Mouse (Mus musculus) forebrain, embryonic 10.5 days (tissue): ENCODE results near the gene A530016L24Rik. TPM values are rescaled to one million over a fixed set of nuclear protein-coding genes. Genes with fewer than 3 reads are reported as not detected.

Experiments
- DNase-seq: peaks from one replicate; pipeline ENCODE4 v3.0.0-alpha.2; 2017; ENCODE audit warnings: low spot score; ENCODE audit errors: extremely low spot score
- H3K27ac ChIP-seq: fragments of 300-500 bp; sonication (generic); 2 replicates; pipeline ENCODE4 v1.5.1; 2016; ENCODE audit warnings: mild to moderate bottlenecking
- H3K27me3 ChIP-seq: fragments of 300-500 bp; sonication (generic); 2 replicates; pipeline ENCODE4 v1.6.1; 2016; ENCODE audit warnings: mild to moderate bottlenecking; ENCODE audit not compliant: poor library complexity, severe bottlenecking
- H3K36me3 ChIP-seq: fragments of 300-500 bp; sonication (generic); replicated peaks from 2 replicates; pipeline ENCODE4 v1.6.1; 2016; ENCODE audit warnings: mild to moderate bottlenecking, moderate library complexity
- H3K4me1 ChIP-seq: fragments of 300-500 bp; sonication (generic); 2 replicates; pipeline ENCODE4 v1.6.1; 2016
- H3K4me3 ChIP-seq: fragments of 300-500 bp; sonication (generic); 2 replicates; pipeline ENCODE4 v1.5.1; 2016; ENCODE audit warnings: mild to moderate bottlenecking, moderate library complexity
- H3K9me3 ChIP-seq: fragments of 300-500 bp; sonication (generic); 2 replicates; pipeline ENCODE4 v1.6.1; 2016; ENCODE audit warnings: mild to moderate bottlenecking, moderate library complexity
- WGBS: fragments of 180-500 bp; shearing (Covaris S2); methylation state at CpG from one replicate; pipeline ENCODE4 v1.1.7; 2016; 5-methylcytosine and 5-hydroxymethylcytosine counted together
- polyA plus RNA-seq: library from polyadenylated mRNA; unstranded; fragments of >200 nt; fragmentation: Nextera tagmentation; extraction: Ambion mirVana; gene quantifications from 2 replicates; pipeline ENCODE4 v1.2.1, GENCODE M21; 2016

Gene A530016L24Rik
- polyA plus RNA-seq, 1 experiment from 2014 or later, result not detected

DNA sequence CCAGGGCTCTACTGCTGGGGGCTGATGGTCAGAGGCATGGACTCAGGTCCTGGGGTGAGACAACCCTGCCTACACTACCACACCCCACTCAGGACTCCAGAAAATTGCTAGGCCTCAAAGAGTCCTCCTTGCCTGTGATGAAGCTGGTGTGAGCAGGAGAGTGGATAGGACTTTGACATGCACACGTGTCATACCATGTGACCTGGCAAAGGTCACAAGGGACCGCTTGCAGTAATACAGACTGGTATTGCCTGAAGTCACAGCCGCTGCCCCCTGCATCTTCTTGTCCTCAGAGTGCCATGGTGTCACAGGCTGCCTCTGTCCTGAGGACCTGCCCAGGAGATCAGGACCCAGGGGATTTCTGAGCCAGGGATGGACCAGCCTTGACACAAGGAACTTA lies 24.7 kb upstream of the A530016L24Rik start:
- no peak for DNase-seq
- peaks cover 11% of the 10 kb centered on the region; the same call in 1 of the 2 replicates for H3K27me3 ChIP-seq
- H3K36me3 ChIP-seq, result no peaks in the 10 kb centered on the region
- 90% methylated on average over 3 of the region's 3 CpGs for WGBS
- H3K4me1 ChIP-seq, result peaks cover 39% of the 10 kb centered on the region
- H3K27ac ChIP-seq, result peak overlapping the region; percentile 63; the same call in 1 of the 2 replicates
- H3K4me3 ChIP-seq, result no peak overlapping the region
- H3K9me3 ChIP-seq, result no peaks in the 10 kb centered on the region

GRCm38 (mm10) chr12:112465928-112466327 lies 23.3 kb upstream of the A530016L24Rik start:
- Histone ChIP-seq H3K36me3 (no peaks in the 10 kb centered on the region), H3K27me3 (peaks cover 9% of the 10 kb centered on the region; the same call in 1 of the 2 replicates), H3K9me3 (no peaks in the 10 kb centered on the region), H3K4me3 (no peak overlapping the region), H3K27ac (no peak overlapping the region; the same call in 1 of the 2 replicates), H3K4me1 (peaks cover 47% of the 10 kb centered on the region)
- DNase-seq, result no peak
- 94% methylated on average over 17 of the region's 17 CpGs for WGBS

DNA sequence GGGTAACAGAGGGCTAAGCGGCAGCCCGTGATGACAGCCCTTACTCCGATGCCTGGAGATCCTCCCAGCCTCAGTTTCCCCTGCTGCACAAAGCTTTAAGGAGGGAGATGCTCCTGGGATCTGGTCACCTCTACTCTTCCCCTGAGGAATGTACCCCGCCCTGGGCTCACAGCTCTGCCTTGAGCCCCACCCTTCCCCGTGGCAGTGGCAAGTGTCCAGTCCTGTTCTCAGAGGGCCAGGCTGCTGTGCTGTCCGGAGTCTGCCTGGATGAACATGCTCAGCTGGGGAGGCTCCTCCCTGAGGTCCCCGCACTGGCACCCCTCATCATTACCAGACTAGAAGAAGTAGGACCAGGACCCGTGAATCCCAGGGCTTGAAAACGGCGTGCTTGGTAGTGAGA lies 21.9 kb upstream of the A530016L24Rik start:
- H3K4me3 ChIP-seq, result no peak overlapping the region
- DNase-seq, result no peak
- H3K27ac ChIP-seq, result 0 out of 2 replicates have a peak overlapping the region, but pooled peaks have one; percentile 11
- no peaks in the 10 kb centered on the region for H3K9me3 ChIP-seq
- H3K4me1 ChIP-seq, result peaks cover 44% of the 10 kb centered on the region
- no peaks in the 10 kb centered on the region for H3K36me3 ChIP-seq
- H3K27me3 ChIP-seq, result peaks cover 23% of the 10 kb centered on the region
- 88% methylated on average over 10 of the region's 10 CpGs for WGBS

DNA sequence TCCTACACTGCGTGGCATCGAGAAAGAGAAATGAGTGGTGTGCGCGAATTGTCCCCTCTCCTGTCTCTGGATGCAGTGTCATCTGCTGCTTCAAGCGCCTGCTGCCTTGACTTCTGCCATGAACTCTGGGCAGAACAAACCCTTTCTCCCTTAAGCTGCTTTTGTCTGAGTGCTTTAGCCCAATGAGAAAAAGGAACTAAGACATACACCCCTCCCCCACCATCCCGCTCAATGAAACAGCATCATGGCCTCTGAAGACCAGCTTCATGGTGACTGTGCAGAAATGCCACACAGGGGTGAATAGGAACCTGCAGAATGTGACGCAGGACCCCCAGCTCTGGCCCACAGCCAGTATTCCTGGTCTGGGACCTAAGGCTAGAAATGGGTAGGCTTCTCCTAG lies 19.9 kb upstream of the A530016L24Rik start:
- 87% methylated on average over 7 of the region's 7 CpGs for WGBS
- Histone ChIP-seq H3K27me3 (peaks cover 39% of the 10 kb centered on the region), H3K36me3 (no peaks in the 10 kb centered on the region), H3K4me1 (peaks cover 48% of the 10 kb centered on the region), H3K9me3 (no peaks in the 10 kb centered on the region), H3K4me3 (no peak overlapping the region), H3K27ac (peak overlapping the region; percentile 44; the same call in 1 of the 2 replicates)
- DNase-seq, result no peak

DNA sequence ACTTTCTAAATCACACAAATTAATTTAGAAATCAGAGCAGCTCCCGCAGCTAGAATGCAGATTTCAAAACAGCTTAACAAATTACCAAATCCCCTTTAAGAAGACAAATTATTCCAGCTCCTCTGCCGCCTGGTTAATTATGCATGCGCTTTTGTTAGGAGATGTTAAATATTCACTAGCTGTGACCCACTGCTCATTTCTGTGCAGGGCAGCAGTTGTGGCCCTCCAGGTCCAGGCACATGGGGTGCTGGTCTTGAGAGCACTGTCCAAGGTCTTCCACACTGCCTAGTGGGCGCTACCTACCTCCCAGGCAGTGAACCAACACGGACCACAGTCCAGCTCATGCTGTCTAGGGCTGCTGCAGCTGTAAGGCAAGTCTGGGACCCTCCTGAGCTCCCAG lies 19.0 kb upstream of the A530016L24Rik start:
- no peak for DNase-seq
- Histone ChIP-seq H3K27me3 (peaks cover 44% of the 10 kb centered on the region), H3K27ac (peak overlapping the region; percentile 44; the same call in 1 of the 2 replicates), H3K9me3 (no peaks in the 10 kb centered on the region), H3K36me3 (no peaks in the 10 kb centered on the region), H3K4me1 (peaks cover 43% of the 10 kb centered on the region), H3K4me3 (no peak overlapping the region)
- 73% methylated on average over 5 of the region's 5 CpGs for WGBS

GRCm38 (mm10) chr12:112473777-112474176 lies 15.5 kb upstream of the A530016L24Rik start:
- Histone ChIP-seq H3K4me3 (no peak overlapping the region), H3K9me3 (no peaks in the 10 kb centered on the region), H3K4me1 (peaks cover 33% of the 10 kb centered on the region), H3K27me3 (peaks cover 55% of the 10 kb centered on the region), H3K27ac (0 out of 2 replicates have a peak overlapping the region, but pooled peaks have one; percentile 54), H3K36me3 (no peaks in the 10 kb centered on the region)
- DNase-seq, result peak; percentile 87
- 23% methylated on average over 9 of the region's 9 CpGs for WGBS

DNA sequence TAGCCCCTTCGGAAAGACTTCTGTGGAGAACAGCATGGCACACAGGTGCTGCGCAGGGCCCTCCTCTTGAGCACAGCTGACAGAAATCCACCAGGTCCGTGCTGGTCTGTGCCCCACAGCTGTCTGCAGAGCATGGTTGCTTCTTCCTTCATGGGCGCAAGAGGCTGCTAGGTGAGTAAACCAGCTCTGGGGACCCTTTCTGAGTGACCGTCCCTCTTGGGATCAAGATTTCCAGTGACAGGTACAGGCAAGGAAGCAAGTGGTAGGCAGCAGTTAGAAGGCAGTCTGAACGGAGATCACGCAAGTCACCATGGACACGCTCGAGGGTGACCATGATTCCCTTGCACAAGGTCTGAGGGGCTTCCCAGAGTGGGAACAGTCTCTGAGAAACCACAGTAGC lies 287 bp downstream of the A530016L24Rik start:
- no peak for DNase-seq
- 90% methylated on average over 9 of the region's 9 CpGs for WGBS
- H3K4me3 ChIP-seq, result no peak overlapping the region
- peak overlapping the region; percentile 16; the same call in 1 of the 2 replicates for H3K27ac ChIP-seq
- no peaks in the 10 kb centered on the region for H3K27me3 ChIP-seq
- H3K9me3 ChIP-seq, result no peaks in the 10 kb centered on the region
- no peaks in the 10 kb centered on the region for H3K36me3 ChIP-seq
- H3K4me1 ChIP-seq, result peaks cover 24% of the 10 kb centered on the region

GRCm38 (mm10) chr12:112490444-112490939 lies 1.2 kb downstream of the A530016L24Rik start:
- no peak for DNase-seq
- peak overlapping the region; percentile 41; the same call in 1 of the 2 replicates for H3K27ac ChIP-seq

DNA sequence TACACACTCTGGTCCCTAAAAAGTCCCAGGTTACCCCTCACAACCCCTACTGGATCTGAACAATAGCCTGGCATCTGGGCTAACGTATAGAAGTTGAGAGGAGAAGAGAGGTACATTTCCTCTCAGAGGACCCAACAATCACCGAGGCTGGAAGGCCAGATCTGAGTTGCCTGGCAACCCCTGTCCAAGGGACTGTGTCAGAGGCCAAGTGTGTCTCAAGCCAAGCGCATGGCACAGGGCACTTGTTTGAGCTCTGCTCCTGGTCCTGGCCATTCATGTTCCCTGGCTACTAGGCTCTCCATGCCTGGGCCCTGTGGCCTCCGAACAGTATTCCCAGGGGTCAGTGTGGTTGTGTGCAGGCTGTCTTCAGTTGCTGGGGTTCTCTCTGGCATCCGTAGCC lies 6.9 kb downstream of the A530016L24Rik start:
- H3K4me3 ChIP-seq, result no peak overlapping the region
- peaks cover 30% of the 10 kb centered on the region for H3K4me1 ChIP-seq
- H3K27me3 ChIP-seq, result peaks cover 28% of the 10 kb centered on the region
- H3K9me3 ChIP-seq, result no peaks in the 10 kb centered on the region
- no peaks in the 10 kb centered on the region for H3K36me3 ChIP-seq
- no peak for DNase-seq
- H3K27ac ChIP-seq, result no peak overlapping the region
- WGBS, result 86% methylated on average over 5 of the region's 5 CpGs

More at GRCm38 (mm10) chr12:112490444-112490939, 1.2 kb downstream of the A530016L24Rik start:
- Histone ChIP-seq H3K9me3 (no peaks in the 10 kb centered on the region), H3K36me3 (no peaks in the 10 kb centered on the region), H3K4me3 (no peak overlapping the region), H3K4me1 (peaks cover 24% of the 10 kb centered on the region), H3K27me3 (peaks cover 8% of the 10 kb centered on the region)
- WGBS, result 32% methylated on average over 3 of the region's 3 CpGs

DNA sequence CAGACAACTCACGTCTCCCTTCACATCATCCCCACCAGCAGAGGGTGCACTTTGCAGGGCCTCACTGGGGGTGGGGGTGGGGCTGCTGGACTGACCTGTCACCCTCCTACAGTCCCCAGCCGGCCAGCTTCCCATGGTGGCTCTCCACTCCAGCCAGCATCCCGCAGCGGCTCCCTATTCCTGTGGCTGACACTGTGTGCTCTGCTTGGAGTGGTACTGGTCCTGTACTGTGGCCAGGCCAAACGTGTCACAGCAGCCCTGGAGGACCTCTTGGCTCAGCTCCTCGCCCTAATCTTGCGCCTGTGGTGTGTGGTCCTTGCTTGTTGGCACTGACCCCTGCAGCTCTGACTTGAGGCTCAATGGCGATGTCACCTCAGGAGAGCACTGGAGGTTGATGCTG lies 8.5 kb downstream of the A530016L24Rik start:
- no peaks in the 10 kb centered on the region for H3K9me3 ChIP-seq
- H3K4me1 ChIP-seq, result peaks cover 41% of the 10 kb centered on the region
- no peak for DNase-seq
- 84% methylated on average over 8 of the region's 8 CpGs for WGBS
- peaks cover 28% of the 10 kb centered on the region for H3K27me3 ChIP-seq
- no peaks in the 10 kb centered on the region for H3K36me3 ChIP-seq
- H3K4me3 ChIP-seq, result no peak overlapping the region
- no peak overlapping the region for H3K27ac ChIP-seq

GRCm38 (mm10) chr12:112498683-112499082 lies 9.4 kb downstream of the A530016L24Rik start:
- H3K36me3 ChIP-seq, result no peaks in the 10 kb centered on the region
- 39% methylated on average over 11 of the region's 11 CpGs for WGBS
- H3K4me1 ChIP-seq, result peaks cover 43% of the 10 kb centered on the region
- no peak overlapping the region for H3K4me3 ChIP-seq
- no peak for DNase-seq
- no peak overlapping the region for H3K27ac ChIP-seq
- peaks cover 28% of the 10 kb centered on the region for H3K27me3 ChIP-seq
- H3K9me3 ChIP-seq, result no peaks in the 10 kb centered on the region

DNA sequence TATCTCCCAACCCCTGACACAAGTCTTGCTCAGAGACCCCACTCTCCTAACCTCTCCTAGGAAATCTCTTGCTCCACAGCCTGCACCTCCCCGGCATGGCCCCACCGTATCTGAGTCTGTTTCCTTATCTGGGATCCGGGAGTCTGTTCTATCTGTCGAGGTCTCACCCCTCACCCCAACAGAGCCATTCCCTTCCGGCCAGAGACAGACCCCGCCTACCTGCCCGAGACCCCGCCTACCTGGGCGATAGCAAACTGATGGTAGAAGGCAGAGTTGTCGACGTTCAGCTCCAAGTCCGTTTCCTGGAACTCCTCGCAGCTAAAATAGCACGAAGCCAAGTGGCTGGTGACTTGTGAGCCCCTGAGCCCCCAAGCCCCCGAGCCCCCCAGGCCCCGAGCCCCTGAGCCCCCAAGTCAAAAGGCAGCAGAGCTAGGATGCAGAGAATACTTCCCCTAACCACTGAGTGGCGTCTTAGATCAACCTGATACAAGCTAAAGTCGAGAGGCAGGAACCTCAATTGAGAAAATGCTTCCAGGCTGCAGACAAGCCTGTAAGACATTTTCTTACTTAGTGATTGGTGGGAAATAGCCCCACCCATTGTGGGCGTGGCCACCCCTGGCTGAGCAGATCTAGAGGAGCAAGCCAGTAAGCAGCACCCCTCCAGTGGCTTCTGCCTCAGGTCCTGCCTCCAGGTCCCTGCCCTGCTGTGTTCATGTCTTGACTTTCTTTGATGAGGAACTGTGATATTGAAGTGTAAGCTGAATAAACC lies 13.9 kb downstream of the A530016L24Rik start:
- Histone ChIP-seq H3K4me3 (no peak overlapping the region), H3K4me1 (peaks cover 42% of the 10 kb centered on the region), H3K36me3 (no peaks in the 10 kb centered on the region), H3K27me3 (peaks cover 13% of the 10 kb centered on the region), H3K9me3 (no peaks in the 10 kb centered on the region), H3K27ac (no peak overlapping the region)
- 46% methylated on average over 19 of the region's 19 CpGs for WGBS
- DNase-seq, result no peak

- H3K9me3 ChIP-seq, result no peaks in the 10 kb centered on the region
- H3K4me1 ChIP-seq, result peaks cover 46% of the 10 kb centered on the region
- WGBS, result 84% methylated on average over 6 of the region's 6 CpGs
- no peak for DNase-seq
- no peaks in the 10 kb centered on the region for H3K36me3 ChIP-seq
- H3K27me3 ChIP-seq, result peaks cover 39% of the 10 kb centered on the region
- H3K27ac ChIP-seq, result no peak overlapping the region
- H3K4me3 ChIP-seq, result no peak overlapping the region
Observed at GRCm38 (mm10) chr12:112506267-112506666, 17.0 kb downstream of the A530016L24Rik start.
